Mouse (Mus musculus) heart, adult 18-20 months (tissue): Measurements from ENCODE around the gene Iqcm. TPM values are rescaled to one million over a fixed set of nuclear protein-coding genes. Genes with fewer than 3 reads are reported as not detected.
"Not testable (repeated sequence)": the region's sequence is repeated elsewhere in the genome, so short reads cannot be mapped to it uniquely, and the experiment has no call there.

ENCODE experiments used
- DNase-seq, 2 experiments: peaks; one replicate each; pipeline ENCODE4 v3.0.0; 2021 to 2022; ENCODE audit warnings: mixed read lengths in 1 of 2
- long read RNA-seq, 2 experiments: library from polyadenylated mRNA; stranded (forward); transcript quantifications; one replicate each; pipeline ENCODE4 v2.0.0; 2021
- total RNA-seq, 2 experiments: library from RNA; stranded (reverse); gene quantifications; 2 replicates each; pipeline ENCODE4 v1.2.3; 2021

Gene Iqcm
- total RNA-seq: not detected
- long read RNA-seq, experiment 1: 0 reads
- long read RNA-seq, experiment 2: 0 reads

DNA sequence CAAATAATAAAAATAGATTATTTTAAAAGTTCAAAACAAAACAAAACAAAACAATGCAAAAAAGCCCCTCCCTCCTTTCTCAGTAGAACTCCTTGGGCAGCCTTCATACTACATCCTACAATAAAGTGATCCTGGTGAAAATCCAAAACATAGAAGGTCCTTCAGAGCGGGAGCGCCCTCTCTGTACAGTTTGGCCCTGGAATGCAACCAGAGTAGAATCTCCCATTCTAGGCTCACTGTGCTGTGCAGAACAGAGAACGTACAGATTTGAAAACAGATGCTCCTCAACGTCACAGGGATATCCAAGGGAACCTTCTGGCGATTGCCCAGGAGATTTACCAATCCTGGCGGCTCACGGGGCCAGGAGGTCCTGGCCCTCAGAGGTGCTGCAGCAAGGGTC lies at the start of gene Iqcm:
Gene Iqcm (plus strand): TSS at position 301 of the 400 bp plus-strand sequence.
- no peak for DNase-seq

DNA sequence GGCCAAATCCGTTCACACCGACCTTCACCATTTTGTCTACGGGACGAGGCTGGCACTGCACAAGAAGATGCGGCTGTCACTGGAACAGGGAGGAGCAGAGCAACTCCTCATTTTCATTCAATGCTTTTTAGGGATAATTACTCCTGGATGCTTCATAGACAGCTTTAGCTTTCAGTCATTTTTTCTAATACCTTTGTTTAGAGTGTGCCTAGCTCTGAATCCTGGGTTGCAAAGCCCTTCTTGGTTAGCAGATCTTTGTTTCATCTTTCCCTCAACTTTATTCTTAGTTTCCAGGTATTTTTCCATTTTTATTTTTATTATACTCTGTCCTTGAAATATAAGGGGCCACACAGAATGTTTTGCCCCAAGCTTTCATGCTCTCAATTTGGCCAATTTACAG lies 42.0 kb upstream of the Iqcm start, which contains the start of gene Gm10358:
Gene Gm10358 (minus strand): TSS at position 101 of the 400 bp plus-strand sequence.
- no peak for DNase-seq

DNA sequence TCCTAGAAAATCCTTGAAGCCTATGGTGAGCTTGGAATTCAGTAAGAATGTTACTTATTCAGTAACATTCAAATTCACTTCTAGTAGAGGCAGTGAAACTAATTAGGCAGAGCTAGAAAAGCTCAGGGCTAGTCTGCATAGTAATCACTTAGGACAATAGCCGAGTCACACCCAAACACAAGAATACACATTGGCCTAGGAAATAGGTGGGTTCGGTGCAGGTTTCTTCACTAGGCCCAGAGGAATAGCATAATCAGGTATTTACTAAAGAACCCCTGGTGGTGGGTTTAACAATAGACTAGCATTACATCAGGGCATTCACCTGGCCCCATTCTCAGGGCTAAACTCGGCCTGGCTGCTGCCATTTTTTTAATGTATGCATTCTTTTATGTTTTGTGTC lies 32.8 kb upstream of the Iqcm start:
- not testable (repeated sequence) for DNase-seq

- DNase-seq: no peak
Observed at GRCm38 (mm10) chr8:75476756-75477155, 28.3 kb downstream of the Iqcm start.

DNA sequence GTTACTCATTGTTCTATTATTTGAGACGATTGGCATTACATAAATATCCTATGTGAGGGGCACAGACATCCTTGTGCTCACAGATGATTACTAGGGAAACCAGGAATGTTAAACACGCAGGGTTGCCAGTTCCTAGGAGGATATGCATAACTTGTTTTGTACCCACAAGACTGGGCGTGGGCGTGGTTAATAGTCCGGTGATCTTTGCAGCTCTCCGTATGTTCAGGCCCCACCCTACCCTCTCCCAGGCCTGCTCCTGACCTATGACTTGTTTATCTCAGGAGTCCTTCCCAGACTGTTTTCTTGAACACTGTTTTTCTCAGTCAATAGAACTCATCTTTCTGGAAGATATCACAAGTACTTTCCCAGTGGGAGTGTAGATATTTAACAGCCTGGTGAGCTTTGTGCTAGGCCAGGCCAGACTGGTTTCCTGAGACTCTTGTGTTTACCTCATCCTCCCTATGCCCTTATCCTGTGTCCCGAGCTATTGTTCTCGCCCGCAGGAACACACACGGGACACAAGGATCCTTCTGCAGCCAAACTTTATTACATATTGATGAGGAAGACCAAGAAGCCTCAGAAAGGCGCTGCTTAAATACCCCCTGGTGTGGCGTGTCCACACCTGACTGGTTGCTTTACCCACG lies 40.7 kb downstream of the Iqcm start:
- no peak for DNase-seq

- DNase-seq: no peak
Observed at GRCm38 (mm10) chr8:75509299-75509698, 60.8 kb downstream of the Iqcm start.

DNA sequence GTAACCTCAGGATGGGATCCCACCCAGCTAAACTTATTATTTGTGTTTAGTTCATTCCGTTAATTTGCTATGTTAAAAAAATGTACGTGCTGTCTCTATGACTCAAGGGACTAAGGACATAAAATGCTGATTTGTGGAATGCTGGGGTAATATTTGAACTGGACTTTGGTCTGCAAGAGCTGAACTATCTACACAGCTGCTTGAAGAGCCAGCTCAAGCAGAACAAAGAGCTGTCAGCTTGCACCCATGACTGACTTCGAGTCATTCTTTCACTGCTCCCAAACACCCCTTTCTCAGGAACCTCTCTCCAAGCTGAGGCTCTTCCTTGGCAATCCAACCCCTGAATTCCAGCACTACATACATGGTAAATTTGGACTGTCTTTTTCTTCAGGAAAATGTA lies 65.3 kb downstream of the Iqcm start:
- DNase-seq: no peak

DNA sequence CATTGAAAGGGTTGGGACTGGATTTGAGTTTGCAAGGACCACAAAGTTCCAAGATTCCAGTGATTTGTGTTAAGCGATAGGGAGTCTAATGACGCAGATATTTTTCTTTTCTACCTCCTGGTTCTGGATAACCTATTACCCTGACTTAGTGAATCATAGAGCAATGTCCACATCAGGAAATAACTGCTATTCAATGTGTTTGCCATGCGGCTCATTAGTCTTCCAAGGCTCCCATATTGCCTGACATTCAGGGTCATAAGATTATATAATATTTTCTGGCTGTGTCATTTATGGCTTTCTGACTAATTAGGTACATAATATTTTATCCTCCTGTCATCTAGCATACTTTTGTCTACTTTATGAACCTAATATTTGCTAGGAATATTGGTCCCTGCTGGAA lies 100.8 kb downstream of the Iqcm start:
- DNase-seq: no peak

DNA sequence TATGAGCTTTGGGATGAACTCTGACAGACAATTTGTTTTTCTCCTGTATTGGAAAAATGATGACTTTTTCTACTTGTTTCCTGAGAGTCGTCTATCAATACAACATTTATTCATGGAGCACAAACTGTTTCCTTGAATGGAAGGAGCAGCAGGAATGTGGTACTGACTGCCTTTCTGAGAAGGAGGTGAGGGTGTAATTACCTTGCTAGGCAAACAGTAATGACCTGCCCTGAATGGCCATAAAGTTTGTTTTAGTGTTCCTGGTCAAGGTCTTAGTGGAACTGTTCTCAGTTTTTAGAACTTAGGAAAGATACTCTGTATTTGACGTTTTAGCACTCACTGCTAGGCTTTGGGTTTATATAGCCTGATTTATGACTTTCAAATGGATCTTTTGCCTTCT lies 147.8 kb downstream of the Iqcm start:
- no peak for DNase-seq

DNA sequence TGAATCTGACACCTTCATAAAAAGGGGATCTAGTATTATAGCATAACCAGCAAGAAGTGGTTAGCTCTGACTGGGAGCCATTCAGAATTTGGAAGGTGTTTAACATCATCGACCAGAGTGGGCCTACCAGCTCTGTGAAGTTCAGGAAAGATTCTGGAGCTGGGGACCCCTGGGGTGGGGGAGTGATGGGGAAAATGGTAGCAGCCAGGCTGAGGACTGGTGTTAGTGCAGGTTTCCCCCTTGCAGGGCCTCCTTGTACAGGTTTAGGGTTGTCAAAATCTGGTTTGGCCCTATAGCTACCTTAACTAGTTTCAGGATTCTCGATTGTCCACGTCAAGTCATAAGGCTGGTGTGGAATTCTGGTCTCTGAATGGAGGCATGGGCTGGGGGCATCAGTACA lies 194.5 kb downstream of the Iqcm start:
- no peak for DNase-seq

DNA sequence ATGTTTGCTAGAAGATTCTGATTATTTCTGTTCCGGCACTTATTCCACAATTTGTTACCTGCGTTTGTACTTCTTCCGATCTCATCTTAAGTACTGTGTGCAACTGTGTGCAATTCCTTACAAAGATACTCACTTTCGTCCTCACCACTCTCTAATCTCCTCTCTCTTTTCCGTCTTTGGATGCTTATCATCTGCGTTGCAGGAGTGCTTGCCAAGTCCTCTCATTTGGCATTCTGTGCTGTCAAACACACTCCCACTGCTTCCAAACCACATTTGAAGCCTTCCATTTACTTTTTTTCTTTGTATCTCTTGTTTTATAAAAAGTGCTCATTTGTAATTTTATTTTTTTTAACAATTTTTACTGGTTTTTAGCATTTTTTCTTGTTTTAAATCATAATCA lies 210.8 kb downstream of the Iqcm start:
- no peak for DNase-seq

DNA sequence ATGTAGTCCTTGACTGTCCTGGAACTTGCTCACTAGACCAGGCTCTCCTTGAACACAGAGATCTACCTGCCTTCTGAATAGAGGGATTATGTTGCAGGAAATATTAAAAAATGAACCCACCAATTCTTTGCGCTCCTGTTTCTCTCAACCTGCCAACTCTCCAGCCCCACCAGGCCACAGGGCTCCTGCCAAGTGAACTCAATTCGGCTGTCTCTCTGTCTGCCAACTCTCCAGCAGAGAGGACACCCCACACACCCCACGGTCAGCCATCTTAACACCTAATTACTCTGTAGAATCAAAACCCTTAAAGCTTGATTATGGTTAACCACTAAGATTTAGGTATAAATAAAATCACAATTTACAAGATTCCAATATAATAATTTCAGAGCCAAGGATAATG lies 298.1 kb downstream of the Iqcm start:
- DNase-seq: no peak

GRCm38 (mm10) chr8:75755596-75755995 lies 307.1 kb downstream of the Iqcm start:
- DNase-seq: no peak

GRCm38 (mm10) chr8:75828468-75829132 lies 380.1 kb downstream of the Iqcm start:
- no peak for DNase-seq

- DNase-seq: no peak
Observed at GRCm38 (mm10) chr8:75835245-75835644, 386.8 kb downstream of the Iqcm start.

DNA sequence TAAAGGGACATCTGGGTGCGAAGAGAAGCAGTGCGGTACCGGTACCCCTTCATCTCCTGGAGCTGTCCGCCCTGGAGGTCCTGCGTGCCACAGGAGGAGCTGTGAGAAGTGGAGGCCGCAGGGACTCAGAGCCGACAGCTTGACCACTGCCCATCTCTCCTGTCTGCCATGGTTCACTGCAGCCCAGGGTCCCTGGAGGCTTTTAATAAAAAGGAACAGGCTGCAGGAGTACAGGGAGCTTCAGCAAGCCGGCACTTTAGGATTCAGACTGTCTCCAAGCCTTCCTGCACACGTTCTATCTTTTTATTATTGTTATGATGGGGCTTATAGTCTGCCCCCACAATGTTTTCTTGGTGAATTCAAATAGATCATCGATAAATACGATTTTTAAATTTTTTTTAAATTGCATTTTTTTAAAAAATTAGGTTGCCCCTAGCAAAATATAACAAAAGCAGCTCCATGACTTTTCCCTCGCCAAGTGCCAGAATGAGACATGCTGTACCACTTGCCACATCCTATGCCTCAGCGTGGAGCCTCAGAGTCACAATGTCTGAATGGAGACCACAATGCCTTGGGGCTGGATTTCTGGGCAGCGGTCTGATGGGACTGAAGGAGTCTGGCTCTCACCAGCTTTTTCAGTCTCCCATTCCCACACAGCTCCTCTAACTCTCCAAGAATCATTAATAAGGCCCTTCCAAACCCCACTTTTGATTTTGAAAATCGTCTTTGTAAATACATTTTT lies 469.3 kb downstream of the Iqcm start:
- DNase-seq: no peak

GRCm38 (mm10) chr8:75949166-75949565 lies 500.7 kb downstream of the Iqcm start:
- DNase-seq: no peak

DNA sequence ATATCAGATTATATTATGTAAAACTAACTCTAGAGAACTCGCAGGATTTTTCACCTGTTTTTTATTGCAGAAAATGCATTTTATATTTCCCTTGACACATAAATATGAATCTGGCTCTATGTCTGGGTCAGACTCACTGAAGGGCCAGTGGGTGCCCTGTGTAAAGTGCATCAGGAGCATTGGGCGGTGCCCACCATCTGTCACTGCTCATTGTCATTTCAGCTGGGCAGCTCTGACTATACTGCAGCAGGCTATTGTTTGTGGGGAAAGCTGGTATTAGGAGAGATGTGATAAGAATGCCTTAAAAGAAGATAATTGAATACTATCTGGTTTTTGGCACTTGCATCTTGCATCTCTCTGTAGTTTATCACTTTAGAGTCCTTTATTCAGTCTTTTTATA lies 507.5 kb downstream of the Iqcm start:
- DNase-seq: no peak

GRCm38 (mm10) chr8:76018501-76018900 lies 570.0 kb downstream of the Iqcm start:
- no peak for DNase-seq
